Mouse (Mus musculus) G1E (cell line): ENCODE measurements around the gene Dvl1.

Source experiments
- CTCF ChIP-seq: IDR thresholded peaks from 2 replicates; pipeline ENCODE4 v1.5.1; 2012; ENCODE audit warnings: low read depth, low read length, inconsistent platforms, mixed read lengths
- GATA1 ChIP-seq: IDR thresholded peaks from 2 replicates; pipeline ENCODE4 v1.6.1; 2012; ENCODE audit warnings: borderline replicate concordance, low read length, inconsistent platforms, mixed read lengths
- TAL1 ChIP-seq: conservative IDR thresholded peaks from 2 replicates; pipeline ENCODE4 v1.6.1; 2012; ENCODE audit warnings: low read depth, low read length, inconsistent platforms, mixed read lengths

- TF ChIP-seq CTCF (no peak), GATA1 (no peak), TAL1 (no peak)
These were observed 16.6 kb upstream of the Dvl1 start for GRCm38 (mm10) chr4:155830596-155830995.
